Mouse (Mus musculus): ENCODE results near the gene Gm28308. TPM values are rescaled to one million over a fixed set of nuclear protein-coding genes. Genes with fewer than 3 reads are reported as not detected.
A peak's percentile ranks its signal among the peaks of the same experiment; 100 is the strongest.

Gene Gm28308
- total and polyA plus RNA-seq, 2 experiments from 2014 or later: 2.2 TPM; not detected in 1

DNA sequence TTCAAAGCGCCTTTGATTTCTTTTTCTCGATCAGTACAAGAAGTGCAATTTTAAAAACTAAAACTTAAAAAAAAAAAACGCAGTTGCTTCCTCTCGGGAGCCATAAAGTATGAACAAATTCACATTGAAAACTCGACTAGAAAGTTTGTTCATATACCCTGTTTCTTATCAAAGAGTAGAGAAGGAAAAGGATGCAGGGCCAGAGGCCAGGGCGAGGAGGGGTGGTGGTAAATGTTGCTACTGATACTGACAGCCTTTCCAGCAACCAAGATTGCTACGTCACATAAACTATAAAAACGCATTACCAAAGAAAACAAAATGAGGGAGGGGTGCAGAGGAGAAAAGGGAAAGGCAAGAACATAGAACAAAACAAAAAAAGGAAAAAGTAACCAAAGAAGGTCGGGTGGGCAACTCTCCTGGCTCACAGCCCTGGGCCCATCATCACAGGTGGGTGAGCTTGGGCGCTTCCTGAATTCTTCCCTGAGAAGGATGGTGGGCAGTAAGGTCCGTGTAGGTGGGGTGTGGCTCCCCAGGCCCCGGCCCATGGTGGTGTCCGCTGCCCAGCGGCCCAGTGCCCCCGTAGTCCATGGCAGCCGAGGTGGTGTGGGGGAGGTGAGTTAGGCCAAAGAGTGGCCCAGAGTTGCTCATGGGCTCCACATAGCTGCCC lies 43.5 kb downstream of the Gm28308 start:
- Histone ChIP-seq H3K27me3 (ENCODE audit: insufficient read depth, low read length) (peaks cover 47% of the 10 kb centered on the region), H3K4me3 (ENCODE audit: low read length) (peak overlapping the region; percentile 9), H3K9ac (replicated peaks; ENCODE audit: low read length) (peak overlapping the region; percentile 40), H3K4me1 (ENCODE audit: insufficient read depth, low read length) (peaks cover 10% of the 10 kb centered on the region; the same call in 1 of the 2 replicates), H3K36me3 (ENCODE audit: insufficient read depth, low read length) (no peaks in the 10 kb centered on the region), H3K27ac (peak overlapping the region; percentile 82), H3K4me2 (ENCODE audit: low read depth, low read length) (peak overlapping the region; percentile 93), H3K9me3 (ENCODE audit: low read length) (no peaks in the 10 kb centered on the region)
- WGBS: 7% methylated on average over 16 of the region's 16 CpGs
- ATAC-seq: no peak
- peak; percentile 13 for DNase-seq (ENCODE audit: low spot score)
- TF ChIP-seq CTCF (IDR thresholded peaks at IDR 0.05; ENCODE audit: low read depth): no peak

- H3K36me3 ChIP-seq (ENCODE audit: insufficient read depth, low read length): no peaks in the 10 kb centered on the region
- H3K9ac ChIP-seq (replicated peaks; ENCODE audit: low read length): peak overlapping the region; percentile 67
- no peaks in the 10 kb centered on the region for H3K9me3 ChIP-seq (ENCODE audit: low read length)
- H3K27ac ChIP-seq: peak overlapping the region; percentile 89
- peaks cover 10% of the 10 kb centered on the region; the same call in 1 of the 2 replicates for H3K4me1 ChIP-seq (ENCODE audit: insufficient read depth, low read length)
- H3K27me3 ChIP-seq (ENCODE audit: insufficient read depth, low read length): peaks cover 43% of the 10 kb centered on the region
- peak overlapping the region; percentile 93 for H3K4me2 ChIP-seq (ENCODE audit: low read depth, low read length)
- DNase-seq (ENCODE audit: low spot score): peak; percentile 46
- peak overlapping the region; percentile 37 for H3K4me3 ChIP-seq (ENCODE audit: low read length)
- WGBS: 2% methylated on average over 41 of the region's 42 CpGs
- TF ChIP-seq CTCF (IDR thresholded peaks at IDR 0.05; ENCODE audit: low read depth): no peak
- ATAC-seq: no peak
Observed at GRCm38 (mm10) chr6:52168191-52169055, 44.7 kb downstream of the Gm28308 start.

DNA sequence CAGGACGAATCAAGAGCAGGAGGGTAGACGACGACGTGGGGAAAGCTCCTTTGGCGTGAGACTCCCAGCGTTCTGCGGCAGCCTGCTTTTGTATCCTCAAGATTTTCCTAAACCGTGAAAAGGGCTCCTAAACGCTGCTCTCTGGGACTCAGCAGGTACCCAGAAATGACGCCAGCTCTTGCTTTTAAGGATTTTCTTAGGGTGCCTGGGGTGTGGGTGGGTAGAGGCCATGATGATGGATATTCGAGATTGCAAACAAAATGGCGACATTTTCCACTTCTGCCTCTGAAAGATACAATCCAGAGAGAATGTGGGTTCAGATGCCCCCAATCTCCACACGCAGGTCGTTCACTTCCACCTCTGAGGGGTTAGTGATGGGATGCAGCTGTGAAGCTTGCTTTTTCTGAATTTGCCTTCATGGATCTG lies 45.4 kb downstream of the Gm28308 start:
- Histone ChIP-seq H3K4me2 (ENCODE audit: low read depth, low read length) (peak overlapping the region; percentile 93), H3K9me3 (ENCODE audit: low read length) (no peaks in the 10 kb centered on the region), H3K4me3 (ENCODE audit: low read length) (peak overlapping the region; percentile 37), H3K36me3 (ENCODE audit: insufficient read depth, low read length) (no peaks in the 10 kb centered on the region), H3K27ac (peak overlapping the region; percentile 89), H3K4me1 (ENCODE audit: insufficient read depth, low read length) (peaks cover 10% of the 10 kb centered on the region; the same call in 1 of the 2 replicates), H3K9ac (replicated peaks; ENCODE audit: low read length) (peak overlapping the region; percentile 67), H3K27me3 (ENCODE audit: insufficient read depth, low read length) (peaks cover 41% of the 10 kb centered on the region)
- ATAC-seq (no peak), DNase-seq (ENCODE audit: low spot score) (peak; percentile 62)
- 7% methylated on average over 14 of the region's 14 CpGs for WGBS
- TF ChIP-seq CTCF (IDR thresholded peaks at IDR 0.05; ENCODE audit: low read depth): no peak

DNA sequence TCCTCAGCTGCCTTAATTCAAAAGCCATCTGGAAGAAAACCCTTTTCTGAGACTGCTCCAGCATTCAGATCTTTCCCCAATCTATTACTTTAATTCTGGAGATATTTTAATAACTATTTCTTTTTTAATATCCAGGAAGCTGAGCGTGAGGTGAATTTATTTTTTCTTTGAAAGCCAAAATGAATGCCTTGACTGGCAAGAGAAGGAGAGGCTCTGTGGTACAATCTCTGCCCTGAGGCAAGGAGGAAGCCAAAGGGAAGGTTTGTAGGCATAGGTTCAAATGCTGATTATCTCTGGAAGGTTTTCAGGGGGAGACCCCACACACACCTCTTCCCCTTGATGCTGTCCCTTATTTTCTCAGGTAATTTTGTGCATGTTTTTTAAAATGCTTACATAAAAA lies 46.0 kb downstream of the Gm28308 start:
- Histone ChIP-seq H3K4me3 (ENCODE audit: low read length) (peak overlapping the region; percentile 37), H3K36me3 (ENCODE audit: insufficient read depth, low read length) (no peaks in the 10 kb centered on the region), H3K9me3 (ENCODE audit: low read length) (no peaks in the 10 kb centered on the region), H3K27me3 (ENCODE audit: insufficient read depth, low read length) (peaks cover 41% of the 10 kb centered on the region), H3K4me1 (ENCODE audit: insufficient read depth, low read length) (peaks cover 10% of the 10 kb centered on the region; the same call in 1 of the 2 replicates), H3K27ac (peak overlapping the region; percentile 89), H3K9ac (replicated peaks; ENCODE audit: low read length) (peak overlapping the region; percentile 67), H3K4me2 (ENCODE audit: low read depth, low read length) (peak overlapping the region; percentile 93)
- ATAC-seq: no peak
- TF ChIP-seq CTCF (IDR thresholded peaks at IDR 0.05; ENCODE audit: low read depth): no peak
- 11% methylated on average over 1 of the region's 1 CpGs for WGBS
- DNase-seq (ENCODE audit: low spot score): no peak

DNA sequence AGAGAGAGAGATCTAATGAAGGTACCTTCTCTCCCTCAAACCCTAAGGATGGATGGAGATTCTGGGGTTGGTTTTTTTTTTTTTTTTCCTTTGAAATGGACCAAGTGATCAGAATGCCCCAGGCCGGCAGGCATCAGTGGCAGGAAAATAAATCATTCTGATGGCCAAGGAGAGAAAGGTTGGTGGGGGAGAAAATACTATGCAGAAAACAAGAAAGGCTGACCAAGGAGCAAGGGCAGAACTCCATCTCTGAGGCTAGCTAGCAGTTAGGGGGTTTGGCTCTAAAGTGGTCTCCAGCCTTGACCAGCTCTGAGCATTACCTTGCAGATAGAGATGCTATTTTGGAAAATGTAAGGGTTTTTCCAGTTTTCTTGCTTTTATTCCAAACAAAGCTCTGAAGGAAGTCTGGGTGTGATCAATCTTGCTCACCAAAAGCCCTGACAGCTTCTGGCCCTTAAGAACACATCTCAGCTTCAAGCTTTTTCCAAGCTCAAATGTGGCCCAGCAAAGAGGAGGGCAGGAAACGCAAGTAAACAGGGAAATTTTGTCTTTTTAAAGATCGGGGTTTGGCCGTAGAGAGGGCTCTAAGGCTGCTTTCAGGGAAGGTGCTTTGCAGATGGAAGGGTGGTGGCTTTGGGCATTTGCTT lies 46.6 kb downstream of the Gm28308 start:
- peaks cover 10% of the 10 kb centered on the region; the same call in 1 of the 2 replicates for H3K4me1 ChIP-seq (ENCODE audit: insufficient read depth, low read length)
- ATAC-seq (no peak), DNase-seq (ENCODE audit: low spot score) (peak; percentile 33)
- peak overlapping the region; percentile 37 for H3K4me3 ChIP-seq (ENCODE audit: low read length)
- peak overlapping the region; percentile 67 for H3K9ac ChIP-seq (replicated peaks; ENCODE audit: low read length)
- H3K36me3 ChIP-seq (ENCODE audit: insufficient read depth, low read length): no peaks in the 10 kb centered on the region
- peaks cover 40% of the 10 kb centered on the region for H3K27me3 ChIP-seq (ENCODE audit: insufficient read depth, low read length)
- 9% methylated on average over 4 of the region's 4 CpGs for WGBS
- H3K9me3 ChIP-seq (ENCODE audit: low read length): no peaks in the 10 kb centered on the region
- peak overlapping the region; percentile 93 for H3K4me2 ChIP-seq (ENCODE audit: low read depth, low read length)
- TF ChIP-seq CTCF (IDR thresholded peaks at IDR 0.05; ENCODE audit: low read depth): no peak
- H3K27ac ChIP-seq: peak overlapping the region; percentile 89
